Mouse (Mus musculus) right cerebral cortex, adult 2 months (tissue): ENCODE results near the gene Chrnd.
A peak's percentile ranks its signal among the peaks of the same experiment; 100 is the strongest.

ENCODE experiments used
- DNase-seq, 2 experiments: peaks; one replicate each; pipeline ENCODE4 v3.0.0; 2021 to 2022; ENCODE audit warnings: low spot score in 2 of 2

The Chrnd gene

DNA sequence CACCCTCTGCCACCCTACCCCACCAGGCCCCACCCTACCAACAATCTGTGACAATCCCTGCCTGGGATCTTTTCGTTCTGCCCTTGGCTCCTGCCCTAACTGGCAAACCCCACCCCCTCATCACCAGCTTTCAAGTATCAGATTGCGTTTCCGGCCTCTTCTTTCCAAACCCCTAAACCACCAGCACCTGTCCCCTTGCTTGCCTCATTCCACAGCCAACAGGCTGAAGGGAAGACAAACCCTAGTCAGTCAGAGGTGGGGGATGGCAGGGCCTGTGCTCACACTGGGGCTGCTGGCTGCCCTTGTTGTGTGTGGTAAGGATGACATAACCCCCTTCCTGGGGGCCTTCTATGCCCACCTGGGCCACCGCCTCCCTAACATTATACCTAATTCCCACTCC, at the start of gene Chrnd:
Gene Chrnd (plus strand): TSS at position 179 of the 400 bp plus-strand sequence.
- DNase-seq, result no peak

DNA sequence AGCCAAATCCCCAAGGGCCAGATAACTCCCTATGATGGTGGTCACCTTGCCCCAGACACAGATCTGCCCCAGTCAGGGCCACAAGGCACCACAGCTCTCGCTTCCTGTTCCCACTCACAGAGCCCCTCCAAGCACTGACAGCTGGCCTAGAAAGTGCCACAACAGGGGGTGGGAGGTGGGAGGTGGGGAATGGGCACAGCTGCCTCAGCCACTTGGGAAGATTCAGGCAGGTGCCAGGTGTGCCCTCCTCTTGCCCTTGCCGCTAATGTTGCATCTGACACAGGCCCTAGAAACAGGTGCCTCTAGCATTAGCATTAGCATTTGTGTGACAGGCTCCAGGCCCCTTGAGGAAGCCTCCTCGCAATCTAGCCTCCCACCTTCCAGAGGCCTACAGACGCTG, 48.9 kb upstream of the Chrnd start:
- no peak for DNase-seq

DNA sequence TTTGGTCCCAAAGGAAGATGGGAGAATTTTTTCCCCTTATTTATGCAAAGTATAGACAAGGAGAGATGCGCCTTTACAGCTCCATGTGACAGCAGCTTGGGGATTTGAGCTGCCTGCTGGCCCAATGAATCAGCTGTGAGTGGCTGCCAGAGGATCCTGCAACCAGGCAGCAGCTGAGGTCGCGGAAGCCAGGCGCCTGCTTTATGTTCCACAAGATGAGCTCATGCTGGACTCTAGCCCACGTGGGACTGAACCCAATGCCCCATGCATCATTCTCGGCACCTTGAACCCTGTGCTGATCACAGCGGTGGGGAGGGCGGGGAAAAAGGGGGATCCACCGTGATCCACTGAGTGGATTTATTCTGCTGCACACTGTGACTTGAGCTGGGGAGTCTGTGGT, 48.0 kb upstream of the Chrnd start:
- DNase-seq, result no peak

DNA sequence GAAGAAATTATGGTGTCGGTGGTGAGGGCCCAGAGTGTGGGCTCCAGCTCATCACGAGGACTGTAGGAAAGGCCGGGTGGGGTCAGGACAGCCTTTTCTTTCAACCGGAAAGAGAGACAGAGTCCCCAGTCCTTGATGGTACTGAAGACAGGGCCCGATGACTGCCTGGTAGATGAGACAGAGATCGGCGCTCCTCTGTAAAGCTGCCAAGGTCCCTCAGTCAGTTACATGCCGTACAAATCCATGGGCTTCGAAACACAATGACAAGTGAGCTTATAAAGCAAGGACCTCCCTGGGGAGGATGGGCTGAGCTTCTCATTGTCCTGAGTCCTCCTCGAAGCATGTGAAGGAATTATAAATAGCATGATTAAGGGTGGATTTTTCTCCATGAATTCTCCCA, 47.3 kb upstream of the Chrnd start:
- no peak for DNase-seq

DNA sequence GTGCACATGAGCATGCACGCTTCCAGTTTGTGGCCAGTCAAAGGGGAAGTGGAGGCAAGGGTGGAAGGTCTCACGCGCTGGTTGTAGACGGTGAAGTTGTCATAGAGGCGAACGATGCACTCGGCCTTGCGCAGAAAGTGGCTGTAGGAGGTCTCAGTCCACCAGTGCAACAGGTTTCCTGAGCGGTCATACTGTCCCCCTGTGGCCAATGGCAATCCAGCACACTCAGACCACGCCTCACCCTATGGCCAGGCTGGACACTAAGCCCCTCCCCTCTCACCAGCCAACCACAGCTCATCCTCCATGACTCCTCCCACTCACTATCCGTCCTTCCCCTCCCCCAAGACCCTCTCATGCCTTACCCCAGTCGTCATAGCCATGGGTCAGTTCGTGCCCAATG, 41.0 kb upstream of the Chrnd start:
- DNase-seq, result no peak

DNA sequence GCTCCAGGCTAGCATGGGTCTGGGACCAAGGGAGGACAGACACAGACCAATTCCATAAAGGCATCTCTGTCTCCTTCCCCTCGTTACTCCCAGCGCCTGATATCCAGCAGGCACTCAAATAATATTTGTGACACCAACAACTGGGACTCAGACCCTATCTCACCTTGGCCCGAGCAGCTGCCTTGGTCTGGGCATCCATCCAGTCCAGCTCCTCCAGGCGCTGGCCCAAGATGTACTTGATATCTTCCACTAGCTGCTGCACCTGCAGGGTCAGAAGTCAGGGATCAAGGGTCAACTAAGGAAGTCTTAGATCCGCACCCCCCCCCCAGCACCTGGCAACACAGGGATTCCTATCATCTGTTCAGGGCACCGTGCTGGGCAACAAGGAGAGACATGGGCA, 39.1 kb upstream of the Chrnd start:
- DNase-seq, result no peak

DNA sequence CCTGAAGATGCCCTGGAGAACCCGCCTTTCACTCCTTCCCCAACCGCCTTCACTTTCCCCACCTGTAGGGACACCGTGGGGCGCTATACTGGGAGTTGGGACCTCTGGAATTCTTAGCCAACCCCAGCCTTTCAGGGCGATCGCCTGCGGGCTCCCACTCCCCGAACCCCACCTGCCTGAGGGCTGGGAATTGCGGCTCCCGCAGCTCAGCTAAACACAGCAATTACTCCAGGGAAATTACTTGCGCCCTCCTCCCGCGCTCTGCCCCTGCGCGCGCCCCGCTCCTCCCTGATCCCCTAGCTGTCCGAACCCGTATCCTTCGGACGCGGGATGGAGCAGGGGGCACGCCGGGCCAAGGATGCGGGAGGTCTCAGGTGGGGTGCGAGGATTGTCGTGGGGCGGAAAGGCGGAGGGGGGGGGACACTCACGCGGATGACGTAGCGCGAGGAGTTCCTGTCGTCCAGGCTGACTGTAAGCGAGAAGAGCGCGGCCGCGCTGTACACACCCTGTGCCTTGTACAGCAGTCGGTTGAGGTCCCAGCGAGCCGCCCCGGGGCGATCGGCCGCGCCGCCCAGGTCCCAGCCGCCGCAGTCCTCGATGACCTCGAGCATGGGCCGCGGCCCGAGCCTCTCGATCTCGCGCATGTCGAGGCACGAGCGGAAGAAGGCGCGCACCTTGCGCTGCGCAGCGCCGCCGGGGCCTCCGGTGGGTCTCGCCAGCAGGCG, 36.5 kb upstream of the Chrnd start:
- DNase-seq, result no peak

DNA sequence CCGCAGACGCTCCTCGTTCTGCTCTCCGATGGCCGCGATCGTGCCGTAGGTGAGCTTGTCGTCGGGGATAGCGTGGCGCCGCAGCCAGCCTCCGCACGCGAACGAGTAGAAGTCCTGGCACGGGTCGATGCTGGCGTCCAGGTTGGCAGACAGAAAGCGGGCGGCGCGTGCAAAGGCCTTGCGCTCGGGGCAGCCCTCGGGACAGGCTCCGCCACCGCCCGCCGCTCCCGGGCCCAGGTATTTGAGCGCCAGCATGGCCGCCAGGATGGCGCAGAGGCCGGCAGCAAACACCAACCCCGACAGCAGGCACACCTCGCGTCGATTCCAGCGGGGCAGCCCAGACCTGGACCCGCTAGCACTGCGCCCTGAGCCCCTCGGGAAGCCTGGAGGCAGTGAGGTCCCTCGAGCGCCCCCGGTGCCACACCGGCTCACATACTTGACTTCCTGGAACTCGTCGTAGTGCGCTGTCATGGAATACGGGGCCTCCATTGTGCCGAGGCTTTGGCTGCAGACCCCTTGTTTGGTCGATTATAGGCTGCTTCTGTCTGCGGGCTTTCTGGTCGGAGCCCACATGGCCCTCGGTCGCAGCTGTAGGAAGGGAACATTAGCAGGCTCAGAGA, 35.8 kb upstream of the Chrnd start:
- DNase-seq, result no peak

DNA sequence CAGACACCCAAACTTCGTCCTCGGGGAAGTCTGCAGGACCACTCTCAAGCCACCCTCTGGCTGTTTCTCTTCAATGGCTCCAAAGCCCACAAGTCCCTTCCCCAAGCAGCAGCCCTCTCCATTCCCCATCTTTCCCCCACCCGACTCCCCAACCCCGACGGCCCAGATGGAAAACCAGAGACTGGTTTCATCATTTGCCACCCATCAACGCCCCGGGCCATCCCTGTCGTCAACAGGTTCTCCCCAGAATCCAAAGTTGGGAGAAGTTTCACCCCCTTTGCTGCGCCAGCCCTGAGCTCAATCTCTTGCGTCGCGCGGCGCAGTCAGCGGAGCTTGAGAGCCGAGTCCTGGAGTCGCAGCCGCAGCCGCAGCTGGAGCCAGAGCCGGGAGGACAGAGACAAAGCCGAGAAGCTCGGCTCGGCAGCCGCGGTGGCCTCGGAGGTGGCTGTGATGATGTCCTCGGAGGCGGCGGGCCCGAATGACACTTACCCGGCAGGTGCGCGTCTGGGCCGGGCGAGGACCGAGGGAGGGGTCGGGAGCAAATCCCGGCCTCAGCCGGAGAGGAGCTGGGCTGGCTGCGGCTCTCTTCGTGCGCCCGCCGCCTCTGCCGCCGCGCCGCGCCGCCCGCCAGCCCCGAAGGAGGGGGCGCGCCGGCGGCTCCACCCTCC, 34.7 kb upstream of the Chrnd start:
- DNase-seq, result no peak

DNA sequence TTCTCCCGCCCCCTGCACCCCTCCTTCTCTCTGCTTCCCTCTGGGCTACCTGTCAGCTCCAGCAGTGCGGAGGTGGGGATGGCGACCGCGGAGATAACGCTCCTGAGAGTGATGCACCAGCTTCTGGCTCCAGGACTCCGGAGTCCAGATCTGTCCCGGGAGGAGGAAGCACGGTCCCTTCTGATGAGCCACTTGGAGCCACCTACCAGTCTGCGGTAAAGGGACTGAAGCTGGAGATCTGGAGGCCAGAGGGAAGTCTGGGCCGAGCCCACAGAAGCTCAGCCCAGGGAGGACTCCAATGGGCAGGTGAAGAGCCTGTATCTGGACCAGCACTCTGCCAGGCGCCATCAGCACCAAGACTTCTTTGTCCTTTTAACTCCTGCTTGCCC, 34.2 kb upstream of the Chrnd start, which contains the start of gene Ecel1:
Gene Ecel1 (minus strand): TSS at position 323 of the 389 bp plus-strand sequence.
- no peak for DNase-seq

DNA sequence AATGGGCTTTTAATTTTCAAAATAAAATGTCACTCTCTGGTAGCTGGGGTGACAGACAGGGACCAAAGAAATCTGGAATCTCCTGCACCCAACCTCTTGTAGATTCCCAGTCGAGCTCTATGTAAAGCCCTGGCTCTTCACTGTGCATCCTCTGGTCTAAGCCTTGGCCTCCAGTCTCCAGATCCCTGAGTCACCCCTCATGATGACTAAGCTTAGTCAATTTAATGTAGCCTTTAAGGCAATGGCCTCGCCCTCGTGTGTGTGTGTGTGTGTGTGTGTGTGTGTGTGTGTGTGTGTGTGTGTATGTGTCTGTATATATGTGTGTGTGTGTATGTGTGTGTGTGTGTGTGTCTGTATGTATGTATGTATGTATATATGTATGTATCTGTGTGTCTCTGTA, 31.0 kb upstream of the Chrnd start:
- no peak for DNase-seq

DNA sequence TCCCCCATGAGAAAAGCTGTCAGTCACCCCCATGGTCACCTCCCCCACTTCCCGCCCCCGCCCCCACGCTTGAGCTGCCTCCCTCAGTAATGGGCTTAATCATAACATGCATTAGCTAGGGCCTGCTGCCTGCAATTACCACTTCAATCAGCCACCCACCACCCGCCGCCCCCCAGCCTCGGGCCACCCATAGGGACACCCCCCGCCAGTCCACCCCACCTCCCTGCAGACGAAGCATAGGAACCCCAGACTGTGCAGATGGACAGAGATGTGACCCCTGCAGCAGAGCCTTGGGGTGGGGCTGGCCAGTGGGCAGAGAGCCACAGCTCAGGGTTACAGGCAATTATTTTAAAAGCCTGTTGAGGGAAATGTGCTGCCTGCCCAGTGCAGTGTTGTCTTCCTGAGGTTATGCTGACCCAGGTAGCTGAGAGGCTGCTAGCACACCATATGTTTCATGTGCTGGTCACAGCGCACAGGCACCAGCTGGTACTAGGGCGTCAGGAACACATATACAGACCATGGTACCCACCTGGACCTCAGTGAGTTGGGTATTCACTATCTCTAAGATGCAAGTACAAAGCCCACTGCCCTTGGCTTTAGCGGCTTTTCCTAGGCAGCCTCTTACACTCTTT, 26.1 kb upstream of the Chrnd start:
- DNase-seq, result no peak

DNA sequence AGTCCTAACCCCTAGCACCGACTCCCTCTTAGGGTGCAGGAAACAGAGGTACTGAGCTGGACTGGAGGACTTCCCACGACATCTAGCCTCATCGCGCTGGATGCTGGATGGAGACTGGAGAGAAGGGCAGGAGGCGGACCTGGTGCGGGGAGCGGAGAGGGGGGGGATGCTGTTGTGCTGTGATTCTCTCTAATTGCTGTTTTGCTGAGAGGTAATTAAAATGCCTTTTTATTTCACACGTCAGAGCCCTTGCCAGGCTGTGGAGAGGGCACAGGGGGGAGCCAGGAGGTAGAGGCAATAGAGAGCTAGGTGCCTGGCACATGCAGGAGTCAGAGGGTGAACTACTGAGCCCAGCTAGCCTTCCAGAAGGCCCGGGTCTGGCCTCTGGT, 25.6 kb upstream of the Chrnd start:
- no peak for DNase-seq

DNA sequence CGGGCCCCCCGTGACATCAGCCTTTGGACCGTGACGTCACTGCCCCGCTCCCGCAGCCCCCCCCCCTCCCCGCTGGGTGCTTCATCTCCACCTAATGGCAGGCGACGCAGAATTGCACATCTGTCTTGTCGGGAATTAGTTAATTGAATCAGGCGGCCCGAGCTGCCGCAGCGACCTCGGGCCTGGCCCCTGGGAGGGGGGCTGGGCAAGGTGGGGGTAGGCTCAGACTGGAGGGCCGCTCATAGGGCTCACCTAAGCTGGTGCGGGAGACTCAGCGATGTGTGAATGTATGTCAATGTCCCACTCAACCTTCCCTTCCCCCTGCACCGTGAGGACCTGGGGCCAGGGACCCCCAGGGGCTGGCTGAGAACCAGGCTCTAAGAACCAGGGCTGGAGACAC, 19.9 kb upstream of the Chrnd start:
- DNase-seq, result no peak

DNA sequence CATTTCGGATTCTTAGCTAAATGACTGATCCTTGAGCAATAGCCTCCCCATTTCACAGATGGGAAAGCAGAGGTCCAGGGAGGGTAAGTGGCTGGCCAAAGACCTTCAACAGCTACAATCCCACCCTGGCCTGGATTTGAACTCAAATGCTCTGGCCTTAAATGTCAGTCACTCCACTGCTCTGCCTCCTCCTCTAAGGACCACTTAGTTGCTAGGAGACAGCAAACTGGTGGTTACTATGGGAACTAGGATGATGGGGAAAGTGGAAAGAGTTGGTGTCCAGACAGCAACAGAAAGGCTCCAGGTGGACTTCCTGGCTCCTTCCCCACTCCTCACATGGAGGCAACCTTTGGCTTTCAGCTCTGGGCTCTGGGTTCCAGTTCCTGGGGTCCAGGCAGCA, 19.1 kb upstream of the Chrnd start:
- no peak for DNase-seq

DNA sequence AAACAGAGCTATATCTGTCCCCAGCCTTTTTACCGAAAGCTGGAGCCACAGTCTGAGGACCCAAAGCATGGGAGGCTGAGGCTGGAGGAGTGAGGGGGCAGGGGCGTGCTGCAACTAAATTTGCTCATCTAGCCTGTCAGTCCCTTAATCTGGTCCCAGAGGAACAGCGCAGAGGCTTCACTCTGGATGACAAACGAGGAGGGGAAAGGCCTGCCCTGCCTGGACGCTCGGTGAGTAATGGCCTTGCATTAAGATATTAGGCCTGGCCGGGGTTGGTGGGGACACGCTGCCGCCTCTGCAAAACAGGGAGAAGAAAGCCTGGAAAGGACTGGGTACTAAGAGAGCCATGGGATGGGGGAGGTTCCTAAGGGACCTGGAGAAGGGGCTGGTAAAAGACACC, 18.1 kb upstream of the Chrnd start:
- no peak for DNase-seq

DNA sequence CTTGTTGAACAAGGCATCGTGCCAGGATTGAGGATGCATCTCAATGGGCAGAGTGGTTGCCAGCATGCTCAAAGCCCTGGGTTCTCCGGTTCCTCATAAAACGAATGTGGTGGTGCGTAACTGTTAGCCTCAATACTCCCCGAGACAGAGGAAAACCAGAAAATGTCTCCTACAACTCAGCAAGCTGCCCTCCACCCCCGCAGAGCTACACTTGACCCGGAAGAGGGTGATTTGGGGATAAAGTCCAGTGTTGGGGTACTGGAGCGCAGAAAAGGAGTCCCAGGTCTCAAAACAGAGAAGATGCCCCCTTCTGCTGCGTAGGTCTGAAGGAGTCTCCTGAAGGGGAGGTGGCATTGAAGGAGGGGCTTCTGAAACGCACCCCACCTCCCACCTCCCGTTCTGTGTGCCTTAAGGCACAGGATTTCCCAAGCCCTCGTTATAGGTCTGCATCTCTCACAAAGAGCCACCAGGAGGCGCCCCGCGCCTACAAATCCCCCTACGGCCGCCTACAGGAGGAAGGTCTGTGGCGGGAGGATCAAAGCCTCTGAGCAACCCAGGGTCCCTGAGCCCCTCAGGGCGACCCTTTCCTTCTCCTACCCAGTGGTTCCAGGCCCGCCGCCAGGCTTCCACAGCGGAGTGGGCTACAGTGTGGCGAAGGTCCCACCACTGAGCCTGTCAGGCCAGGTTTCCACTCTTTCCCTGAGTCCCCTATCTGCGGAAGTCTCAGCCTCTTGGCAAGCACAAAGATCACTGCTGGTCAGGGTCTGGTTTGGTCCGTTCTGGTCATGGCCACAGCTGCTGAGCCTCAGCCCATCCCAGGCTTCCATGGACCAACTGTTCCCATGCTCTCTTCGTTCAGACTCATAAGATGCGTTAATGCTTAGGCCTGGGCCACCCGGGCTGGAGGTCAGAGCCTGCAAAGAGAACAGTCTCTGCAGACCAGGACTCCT, 16.1 kb upstream of the Chrnd start:
- DNase-seq, result peak; percentile 52

DNA sequence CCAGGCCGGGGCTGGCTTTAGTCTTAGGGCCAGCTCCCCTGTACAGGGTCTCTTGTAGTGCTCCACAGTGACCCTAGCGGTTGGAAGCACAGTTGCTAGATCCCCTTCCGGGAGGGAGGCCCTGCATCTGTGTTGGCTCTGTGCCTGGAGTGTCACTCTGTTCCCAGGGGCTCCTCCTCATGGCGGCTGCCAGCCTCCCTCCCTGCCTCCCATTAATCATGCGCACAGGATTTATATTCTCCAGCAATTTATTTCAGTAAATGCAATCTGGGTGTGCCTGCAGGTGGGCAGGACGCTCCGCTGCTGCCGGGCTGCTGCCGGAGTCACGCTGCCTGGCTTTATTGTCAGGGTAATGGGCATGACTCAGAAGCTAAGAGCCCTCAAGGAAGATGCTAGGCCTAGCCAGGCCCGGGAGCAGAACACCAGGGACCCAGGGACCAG, 14.5 kb upstream of the Chrnd start:
- peak; percentile 52 to 60 for DNase-seq

DNA sequence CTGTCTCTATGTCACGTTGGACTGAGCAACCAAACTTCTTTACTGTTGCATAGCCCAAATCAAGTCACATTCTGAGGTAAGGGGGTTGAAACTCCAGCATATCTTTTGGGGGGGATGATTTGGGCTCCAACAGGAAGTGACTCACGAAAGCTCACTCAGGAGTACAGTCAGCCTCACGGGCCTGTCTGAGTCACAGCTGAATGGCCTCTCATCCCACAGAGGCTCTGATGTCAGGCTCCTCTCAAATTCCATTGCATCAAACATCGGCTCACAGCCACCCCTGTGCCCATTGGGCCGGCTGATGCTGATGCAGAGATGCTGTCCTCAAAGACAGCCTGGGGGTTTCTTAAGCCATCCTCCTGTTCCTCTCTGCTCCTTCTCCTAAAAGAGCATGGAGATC, 9.5 kb upstream of the Chrnd start:
- peak in 1 of 2 experiments; percentile 48 for DNase-seq

DNA sequence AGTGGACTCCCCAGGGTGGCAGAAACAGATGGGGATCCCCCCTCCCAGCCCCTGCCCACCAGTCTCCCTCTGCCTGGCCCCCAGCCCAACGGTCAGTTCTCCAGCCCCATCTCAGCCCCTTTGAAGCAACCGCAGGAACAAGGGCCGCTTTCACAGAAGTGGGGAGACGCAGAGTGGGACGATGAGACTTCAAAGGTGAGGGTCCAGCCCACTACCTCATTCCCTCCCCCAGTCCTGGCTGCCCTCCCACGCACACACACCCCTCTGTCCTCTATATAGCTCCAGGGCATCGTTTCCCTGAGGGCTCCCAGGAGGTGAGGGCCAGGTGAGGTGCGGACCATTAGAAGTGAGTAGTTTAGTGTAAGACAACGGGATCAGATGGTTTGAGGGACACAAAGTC, 7.4 kb upstream of the Chrnd start, which contains the start of gene Prss56:
Gene Prss56 (plus strand): TSS at position 301 of the 400 bp plus-strand sequence.
- DNase-seq, result no peak

DNA sequence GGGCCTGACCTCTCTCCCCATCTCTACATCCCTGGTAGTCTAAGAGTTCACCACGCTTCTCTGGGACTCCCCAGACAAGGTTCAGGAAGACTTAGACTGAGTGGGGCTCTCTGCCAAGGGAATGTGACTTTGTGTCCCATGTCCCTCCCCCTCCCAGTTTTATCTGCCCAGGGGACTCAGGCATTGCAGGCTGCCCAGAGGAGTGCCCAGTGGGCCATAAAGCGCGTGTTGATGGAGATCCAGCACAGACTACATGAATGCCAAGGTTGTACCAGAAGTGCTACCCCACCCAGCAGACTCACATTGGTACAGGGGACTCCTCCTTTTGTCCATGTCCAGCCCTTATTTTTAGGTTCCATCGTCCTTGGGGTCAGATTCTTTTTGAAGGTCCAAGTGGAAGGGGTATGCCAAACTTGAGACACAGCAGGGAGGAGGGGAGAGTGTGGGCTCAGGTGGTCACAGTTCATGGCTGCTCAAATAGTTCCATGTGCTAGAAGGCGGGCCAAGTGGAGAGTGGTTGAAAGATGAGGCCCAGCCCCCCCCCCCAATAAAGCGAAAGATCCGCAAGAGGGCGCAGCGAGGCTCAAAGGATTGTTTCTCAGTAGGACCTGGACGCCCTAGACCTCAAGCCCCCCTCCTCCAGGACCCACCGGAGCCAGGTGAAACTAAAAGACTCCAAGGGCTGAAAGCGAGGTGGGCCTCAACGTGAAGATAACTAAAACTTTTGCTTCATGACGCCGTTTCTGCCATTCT, 6.2 kb upstream of the Chrnd start:
- no peak for DNase-seq
